Mouse (Mus musculus): Measurements from ENCODE around the gene Treml1. TPM values are rescaled to one million over a fixed set of nuclear protein-coding genes. Genes with fewer than 3 reads are reported as not detected.
A peak's percentile ranks its signal among the peaks of the same experiment; 100 is the strongest.

The Treml1 gene
- polyA plus RNA-seq, 1 experiment from 2014 or later, result 36.3 TPM

DNA sequence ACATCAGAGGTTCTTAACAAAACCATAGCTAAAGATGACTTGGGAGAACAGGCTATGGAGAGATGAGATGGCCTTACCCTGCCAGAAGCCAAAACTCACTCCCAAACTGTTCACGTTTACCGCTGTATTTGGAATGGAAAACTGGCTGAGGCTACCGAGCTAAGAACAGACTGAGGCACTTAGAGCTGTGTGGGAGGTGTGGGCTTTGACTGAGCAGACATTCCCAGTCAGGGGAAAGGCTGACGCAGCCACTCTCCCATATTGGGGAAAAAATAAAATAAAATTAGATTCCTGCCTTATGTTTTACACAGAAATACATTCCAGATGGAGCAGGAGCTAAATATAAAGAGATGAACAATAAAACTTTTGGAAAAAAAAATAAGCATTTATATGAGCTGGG, 33.1 kb upstream of the Treml1 start:
- Histone ChIP-seq H3K27ac (ENCODE audit: low read depth, low read length) (no peak overlapping the region), H3K9ac (ENCODE audit: low read depth, low read length) (no peak overlapping the region), H3K36me3 (ENCODE audit: control insufficient read depth, insufficient read depth, low read length) (no peaks in the 10 kb centered on the region), H3K4me3 (ENCODE audit: low read depth, low read length) (no peak overlapping the region), H3K27me3 (replicated peaks; ENCODE audit: control insufficient read depth, insufficient read depth, low read length) (no peaks in the 10 kb centered on the region), H3K4me2 (no peak overlapping the region), H3K4me1 (replicated peaks; ENCODE audit: control insufficient read depth, insufficient read depth, low read length) (peaks cover 8% of the 10 kb centered on the region; the same call in 1 of the 2 replicates), H3K9me3 (ENCODE audit: control insufficient read depth, low read length) (no peaks in the 10 kb centered on the region)
- ATAC-seq (replicated peaks; ENCODE audit: low FRiP score) (no peak), DNase-seq (ENCODE audit: low spot score) (no peak)
- WGBS, result 84% methylated on average over 4 of the region's 4 CpGs

DNA sequence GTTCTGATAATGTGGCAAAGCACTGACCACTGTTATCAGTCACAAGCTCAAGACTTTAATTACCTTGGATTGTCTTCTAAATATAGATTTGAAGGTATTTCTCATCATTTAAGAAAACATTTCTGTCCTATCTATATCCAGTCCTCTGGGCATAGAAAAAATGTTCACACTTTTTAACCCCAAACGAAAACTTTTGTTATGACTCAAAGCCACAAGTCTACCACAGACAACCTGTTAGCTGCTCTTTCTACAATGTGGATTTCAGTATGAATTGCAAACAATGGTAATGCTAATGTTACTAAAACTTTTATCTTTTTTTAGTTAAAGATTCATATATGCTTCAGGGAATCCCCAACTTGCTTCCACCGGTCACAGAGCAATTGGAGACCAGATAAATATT, 27.2 kb upstream of the Treml1 start:
- no peaks in the 10 kb centered on the region for H3K9me3 ChIP-seq (ENCODE audit: control insufficient read depth, low read length)
- H3K4me2 ChIP-seq, result no peak overlapping the region
- no peak for ATAC-seq (replicated peaks; ENCODE audit: low FRiP score)
- no peak for DNase-seq (ENCODE audit: low spot score)
- H3K36me3 ChIP-seq (ENCODE audit: control insufficient read depth, insufficient read depth, low read length), result no peaks in the 10 kb centered on the region
- no peak overlapping the region for H3K27ac ChIP-seq (ENCODE audit: low read depth, low read length)
- H3K9ac ChIP-seq (ENCODE audit: low read depth, low read length), result no peak overlapping the region
- no peaks in the 10 kb centered on the region for H3K27me3 ChIP-seq (replicated peaks; ENCODE audit: control insufficient read depth, insufficient read depth, low read length)
- H3K4me3 ChIP-seq (ENCODE audit: low read depth, low read length), result no peak overlapping the region
- 84% methylated on average over 2 of the region's 2 CpGs for WGBS
- no peaks in the 10 kb centered on the region for H3K4me1 ChIP-seq (replicated peaks; ENCODE audit: control insufficient read depth, insufficient read depth, low read length)

DNA sequence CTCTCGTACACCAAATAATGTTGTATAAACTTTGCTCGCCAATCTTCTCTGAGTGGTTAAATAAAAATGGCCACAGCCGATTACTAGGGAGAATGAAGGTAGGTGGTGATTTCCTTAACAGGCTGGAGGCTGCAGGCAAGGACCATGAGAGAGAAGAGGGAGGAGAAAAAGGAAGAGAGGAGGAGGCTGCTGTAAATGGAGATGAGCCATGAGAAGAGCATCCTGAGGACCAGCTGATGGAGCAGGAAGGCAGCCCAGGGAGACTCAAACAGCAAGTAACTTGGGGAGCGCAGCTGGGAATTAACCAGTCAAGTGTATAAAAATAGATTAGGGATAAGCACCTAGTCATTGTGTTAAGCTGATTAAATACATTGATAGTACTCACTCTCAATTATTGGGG, 25.5 kb upstream of the Treml1 start:
- Histone ChIP-seq H3K27ac (ENCODE audit: low read depth, low read length) (no peak overlapping the region), H3K9ac (ENCODE audit: low read depth, low read length) (no peak overlapping the region), H3K4me3 (ENCODE audit: low read depth, low read length) (no peak overlapping the region), H3K36me3 (ENCODE audit: control insufficient read depth, insufficient read depth, low read length) (no peaks in the 10 kb centered on the region), H3K4me1 (replicated peaks; ENCODE audit: control insufficient read depth, insufficient read depth, low read length) (no peaks in the 10 kb centered on the region), H3K27me3 (replicated peaks; ENCODE audit: control insufficient read depth, insufficient read depth, low read length) (no peaks in the 10 kb centered on the region), H3K4me2 (no peak overlapping the region), H3K9me3 (ENCODE audit: control insufficient read depth, low read length) (no peaks in the 10 kb centered on the region)
- WGBS, result 89% methylated on average over 4 of the region's 4 CpGs
- no peak for ATAC-seq (replicated peaks; ENCODE audit: low FRiP score)
- DNase-seq (ENCODE audit: low spot score), result no peak

DNA sequence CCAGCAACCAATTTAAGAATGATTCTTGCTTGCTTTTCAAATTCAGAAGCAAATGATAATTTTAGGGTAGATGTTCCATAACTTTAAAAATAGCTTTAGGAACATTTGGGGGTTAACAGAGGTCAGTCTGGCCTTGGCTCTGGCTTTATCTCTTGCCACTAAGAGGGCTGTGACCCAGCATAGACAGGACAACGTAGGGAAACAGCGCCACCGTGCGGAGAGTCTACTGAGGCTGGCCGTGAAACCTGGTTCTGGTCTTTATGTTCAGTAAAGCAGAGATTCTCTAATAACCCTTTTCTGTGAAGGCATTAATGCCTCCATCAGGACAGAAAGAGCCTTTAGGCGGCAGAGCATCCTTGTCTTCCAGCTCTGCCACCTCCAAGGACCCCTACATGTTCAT, 22.9 kb upstream of the Treml1 start:
- Histone ChIP-seq H3K27ac (ENCODE audit: low read depth, low read length) (no peak overlapping the region), H3K4me1 (replicated peaks; ENCODE audit: control insufficient read depth, insufficient read depth, low read length) (no peaks in the 10 kb centered on the region; the same call in none of the 2 replicates), H3K9ac (ENCODE audit: low read depth, low read length) (no peak overlapping the region), H3K4me3 (ENCODE audit: low read depth, low read length) (no peak overlapping the region), H3K27me3 (replicated peaks; ENCODE audit: control insufficient read depth, insufficient read depth, low read length) (no peaks in the 10 kb centered on the region), H3K36me3 (ENCODE audit: control insufficient read depth, insufficient read depth, low read length) (no peaks in the 10 kb centered on the region), H3K4me2 (no peak overlapping the region), H3K9me3 (ENCODE audit: control insufficient read depth, low read length) (no peaks in the 10 kb centered on the region)
- WGBS, result 3% methylated on average over 6 of the region's 6 CpGs
- ATAC-seq (replicated peaks; ENCODE audit: low FRiP score) (peak; percentile 67; the same call in 1 of the 2 replicates), DNase-seq (ENCODE audit: low spot score) (peak; percentile 82)

DNA sequence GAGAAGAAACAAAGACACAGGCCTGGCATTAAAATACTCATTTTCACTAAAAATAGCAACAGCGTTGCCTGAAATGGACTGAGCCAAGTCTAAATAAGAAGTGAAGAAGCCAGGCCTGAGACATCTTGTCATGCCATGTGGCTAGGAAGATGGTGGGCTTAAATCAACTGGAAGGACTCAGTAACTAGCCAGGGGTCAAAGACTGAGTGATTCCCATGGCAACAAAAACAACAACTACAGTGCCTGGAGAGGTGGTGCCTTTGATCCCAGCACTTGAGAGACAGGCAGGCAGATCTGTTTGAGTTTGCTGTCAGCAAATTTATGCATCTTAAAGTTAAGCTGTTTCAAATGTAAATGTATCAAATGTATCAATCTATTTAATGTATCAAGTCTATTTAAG, 19.4 kb upstream of the Treml1 start:
- 93% methylated on average over 1 of the region's 1 CpGs for whole genome bisulfite sequencing

DNA sequence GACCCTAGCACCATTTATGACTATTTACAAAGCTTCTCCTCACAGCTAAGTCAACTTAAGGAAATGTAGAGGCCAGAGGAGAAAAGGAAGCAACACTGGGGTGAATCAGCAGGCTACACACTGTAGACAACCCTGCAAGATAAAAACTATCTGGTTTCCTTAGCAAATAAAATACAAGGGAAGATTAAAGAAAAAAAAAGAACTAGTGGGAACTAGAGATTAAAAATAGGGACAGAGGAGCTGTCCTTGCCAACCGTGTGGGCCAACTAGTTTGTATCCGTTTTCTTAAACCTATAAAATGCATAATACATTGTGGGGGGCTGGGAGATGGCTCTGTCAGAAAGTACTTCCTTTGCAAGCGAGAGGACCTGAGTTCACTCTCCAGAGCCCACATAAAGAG, 17.8 kb upstream of the Treml1 start:
- no peaks in the 10 kb centered on the region; the same call in none of the 2 replicates for H3K4me1 ChIP-seq (replicated peaks; ENCODE audit: control insufficient read depth, insufficient read depth, low read length)
- no peaks in the 10 kb centered on the region for H3K36me3 ChIP-seq (ENCODE audit: control insufficient read depth, insufficient read depth, low read length)
- H3K9me3 ChIP-seq (ENCODE audit: control insufficient read depth, low read length), result no peaks in the 10 kb centered on the region
- no peak overlapping the region for H3K4me3 ChIP-seq (ENCODE audit: low read depth, low read length)
- ATAC-seq (replicated peaks; ENCODE audit: low FRiP score) (peak; percentile 63), DNase-seq (ENCODE audit: low spot score) (no peak)
- H3K4me2 ChIP-seq, result no peak overlapping the region
- peak overlapping the region; percentile 44; the same call in 1 of the 2 replicates for H3K27ac ChIP-seq (ENCODE audit: low read depth, low read length)
- WGBS, result 37% methylated on average over 3 of the region's 3 CpGs
- no peaks in the 10 kb centered on the region for H3K27me3 ChIP-seq (replicated peaks; ENCODE audit: control insufficient read depth, insufficient read depth, low read length)
- no peak overlapping the region for H3K9ac ChIP-seq (ENCODE audit: low read depth, low read length)

More for the DNA sequence above, 19.4 kb upstream of the Treml1 start:
- Histone ChIP-seq H3K27me3 (replicated peaks; ENCODE audit: control insufficient read depth, insufficient read depth, low read length) (no peaks in the 10 kb centered on the region), H3K4me1 (replicated peaks; ENCODE audit: control insufficient read depth, insufficient read depth, low read length) (no peaks in the 10 kb centered on the region; the same call in none of the 2 replicates), H3K4me3 (ENCODE audit: low read depth, low read length) (no peak overlapping the region), H3K27ac (ENCODE audit: low read depth, low read length) (no peak overlapping the region), H3K36me3 (ENCODE audit: control insufficient read depth, insufficient read depth, low read length) (no peaks in the 10 kb centered on the region), H3K9me3 (ENCODE audit: control insufficient read depth, low read length) (no peaks in the 10 kb centered on the region), H3K4me2 (no peak overlapping the region), H3K9ac (ENCODE audit: low read depth, low read length) (no peak overlapping the region)
- no peak for DNase-seq (ENCODE audit: low spot score)
- ATAC-seq (replicated peaks; ENCODE audit: low FRiP score), result no peak

DNA sequence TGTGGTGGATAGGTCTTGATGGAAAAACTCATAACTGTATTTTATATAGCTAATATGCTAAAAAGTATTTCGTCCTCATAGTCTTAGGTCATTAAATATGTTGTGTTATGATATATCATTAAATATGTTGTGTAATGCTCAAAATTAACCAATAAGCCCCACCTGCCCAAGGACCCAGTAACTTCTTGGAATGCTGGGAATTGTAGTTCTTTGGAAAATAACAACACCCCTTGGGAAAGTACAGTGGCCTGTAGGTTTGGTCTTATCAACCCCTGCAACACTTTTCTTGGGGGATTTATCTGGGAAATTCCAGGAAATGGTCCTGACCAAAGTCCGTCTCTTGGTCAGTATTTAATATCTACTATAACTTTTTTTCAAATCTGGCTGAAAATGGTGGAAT, 16.7 kb upstream of the Treml1 start:
- ATAC-seq (replicated peaks; ENCODE audit: low FRiP score) (no peak), DNase-seq (ENCODE audit: low spot score) (no peak)
- no peaks in the 10 kb centered on the region for H3K36me3 ChIP-seq (ENCODE audit: control insufficient read depth, insufficient read depth, low read length)
- no peak overlapping the region for H3K9ac ChIP-seq (ENCODE audit: low read depth, low read length)
- no peaks in the 10 kb centered on the region for H3K27me3 ChIP-seq (replicated peaks; ENCODE audit: control insufficient read depth, insufficient read depth, low read length)
- no peaks in the 10 kb centered on the region for H3K9me3 ChIP-seq (ENCODE audit: control insufficient read depth, low read length)
- WGBS, result 69% methylated on average over 2 of the region's 2 CpGs
- H3K27ac ChIP-seq (ENCODE audit: low read depth, low read length), result no peak overlapping the region
- no peaks in the 10 kb centered on the region; the same call in none of the 2 replicates for H3K4me1 ChIP-seq (replicated peaks; ENCODE audit: control insufficient read depth, insufficient read depth, low read length)
- no peak overlapping the region for H3K4me3 ChIP-seq (ENCODE audit: low read depth, low read length)
- no peak overlapping the region for H3K4me2 ChIP-seq

DNA sequence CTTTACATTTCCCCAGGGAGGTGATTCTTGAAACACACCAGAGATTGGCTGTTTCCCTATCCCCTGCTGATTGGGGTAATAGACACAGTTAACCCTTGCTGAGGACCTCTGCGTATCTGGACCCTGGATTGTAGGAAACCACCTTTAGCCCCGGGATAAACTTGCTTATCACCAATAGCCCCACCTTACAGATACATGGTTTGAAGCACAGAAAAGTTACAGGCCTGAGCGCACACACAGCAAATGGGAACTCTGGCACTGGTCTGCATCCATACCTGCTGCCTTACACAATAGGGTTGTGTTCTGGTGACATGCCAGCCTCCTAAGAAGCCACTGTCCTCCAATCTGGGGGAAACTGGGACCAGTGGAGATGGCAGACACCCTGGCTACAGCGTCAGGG, 13.9 kb upstream of the Treml1 start:
- Histone ChIP-seq H3K4me2 (no peak overlapping the region), H3K4me1 (replicated peaks; ENCODE audit: control insufficient read depth, insufficient read depth, low read length) (no peaks in the 10 kb centered on the region; the same call in none of the 2 replicates), H3K9ac (ENCODE audit: low read depth, low read length) (no peak overlapping the region), H3K27me3 (replicated peaks; ENCODE audit: control insufficient read depth, insufficient read depth, low read length) (no peaks in the 10 kb centered on the region), H3K4me3 (ENCODE audit: low read depth, low read length) (no peak overlapping the region), H3K27ac (ENCODE audit: low read depth, low read length) (no peak overlapping the region), H3K9me3 (ENCODE audit: control insufficient read depth, low read length) (no peaks in the 10 kb centered on the region), H3K36me3 (ENCODE audit: control insufficient read depth, insufficient read depth, low read length) (no peaks in the 10 kb centered on the region)
- 63% methylated on average over 4 of the region's 4 CpGs for WGBS
- DNase-seq (ENCODE audit: low spot score) (no peak), ATAC-seq (replicated peaks; ENCODE audit: low FRiP score) (no peak)

DNA sequence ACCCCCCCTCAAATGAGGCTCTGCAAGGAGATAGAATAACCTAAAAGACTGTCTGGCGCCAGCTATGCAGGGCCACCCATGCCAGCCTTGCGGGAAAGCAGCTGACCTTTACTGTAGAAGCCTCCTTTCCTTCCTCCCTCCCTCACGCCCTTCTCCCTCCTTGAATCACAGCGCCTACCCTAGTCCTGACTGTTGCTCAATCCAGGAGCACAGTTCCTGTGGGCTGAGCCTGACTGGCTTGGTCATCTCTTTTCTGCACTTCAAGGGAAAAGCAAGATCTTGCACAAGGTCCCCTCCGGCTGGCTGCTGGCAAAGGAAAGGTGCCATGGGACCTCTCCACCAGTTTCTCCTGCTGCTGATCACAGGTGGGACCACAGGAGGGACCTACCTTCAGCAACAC, 13.5 kb upstream of the Treml1 start, which contains the start of gene Trem2:
Gene Trem2 (plus strand): TSS at position 171 of the 400 bp plus-strand sequence.
- Histone ChIP-seq H3K9ac (ENCODE audit: low read depth, low read length) (no peak within 1 kb of the TSS), H3K4me1 (replicated peaks; ENCODE audit: control insufficient read depth, insufficient read depth, low read length) (no peaks in the 10 kb centered on the region; the same call in none of the 2 replicates), H3K9me3 (ENCODE audit: control insufficient read depth, low read length) (no peaks in the 10 kb centered on the region), H3K4me3 (ENCODE audit: low read depth, low read length) (no peak within 1 kb of the TSS), H3K27ac (ENCODE audit: low read depth, low read length) (no peak within 1 kb of the TSS), H3K27me3 (replicated peaks; ENCODE audit: control insufficient read depth, insufficient read depth, low read length) (no peaks in the 10 kb centered on the region), H3K36me3 (ENCODE audit: control insufficient read depth, insufficient read depth, low read length) (no peaks in the 10 kb centered on the region), H3K4me2 (no peak within 1 kb of the TSS)
- no peak for DNase-seq (ENCODE audit: low spot score)
- WGBS, result 62% methylated on average over 5 of the region's 5 CpGs
- no peak for ATAC-seq (replicated peaks; ENCODE audit: low FRiP score)

All from liver, embryonic 11.5 days (tissue).